Mouse (Mus musculus) layer of hippocampus, postnatal 14 days (tissue): ENCODE results near the gene Tmem135. TPM values are rescaled to one million over a fixed set of nuclear protein-coding genes. Genes with fewer than 3 reads are reported as not detected.
A peak's percentile ranks its signal among the peaks of the same experiment; 100 is the strongest.

Experiments
- DNase-seq, 2 experiments: peaks; one replicate each; pipeline ENCODE4 v3.0.0; 2021 to 2022; ENCODE audit warnings: low spot score in 2 of 2, mixed read lengths in 1 of 2
- microRNA-seq, 2 experiments: library from miRNA; unstranded; fragments of <30 nt; microRNA quantifications; one replicate each; pipeline ENCODE4 v1.2.0; 2021
- total RNA-seq, 2 experiments: library from RNA; stranded (reverse); gene quantifications; 2 replicates each; pipeline ENCODE4 v1.2.3; 2021

The Tmem135 gene
- total RNA-seq, 2 experiments from 2014 or later = 70.3 to 80.9 TPM

- DNase-seq = peak; percentile 32 to 39
These were observed 277.7 kb downstream of the Tmem135 start for GRCm38 (mm10) chr7:89126063-89126882.

DNA sequence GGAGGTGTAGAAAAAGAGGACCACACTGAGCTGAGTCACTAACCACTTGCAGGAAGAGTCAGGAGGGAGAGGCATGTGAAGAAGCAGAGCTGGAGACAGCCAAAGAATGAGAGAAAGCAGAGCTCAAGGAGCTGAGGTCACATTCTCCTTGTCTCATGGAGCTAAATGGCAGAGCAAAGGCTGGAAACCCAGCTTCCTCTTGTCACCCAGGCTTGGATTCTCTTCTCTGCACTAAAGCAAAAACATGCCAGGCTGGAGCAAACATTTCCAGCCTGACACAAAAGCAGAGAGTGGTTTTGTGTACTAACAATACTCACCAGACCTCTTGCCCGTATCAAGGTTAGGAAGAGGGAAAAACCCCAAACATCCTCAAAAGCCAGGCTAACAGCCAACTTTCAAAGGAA is 287.8 kb downstream of the Tmem135 start:
- DNase-seq = no peak

DNA sequence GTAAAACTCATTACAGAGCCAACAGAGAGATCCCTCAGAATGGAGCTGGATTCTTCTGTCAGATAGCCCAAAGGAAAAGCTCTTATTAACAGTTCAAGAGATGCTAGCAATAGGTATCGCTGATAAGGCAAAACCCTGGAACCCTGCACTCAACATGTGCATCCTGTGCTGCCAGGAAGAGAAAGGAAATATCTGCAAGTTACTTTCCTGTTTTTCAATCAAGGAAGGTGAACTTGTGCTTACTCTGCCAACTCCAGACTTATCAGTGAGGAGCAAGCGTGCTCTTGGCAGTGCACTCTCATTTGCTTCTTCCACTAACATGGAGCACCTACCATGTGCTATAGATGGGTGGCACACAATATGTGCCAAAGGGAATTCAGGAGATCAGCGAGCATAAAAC is 288.4 kb downstream of the Tmem135 start:
- DNase-seq = no peak

DNA sequence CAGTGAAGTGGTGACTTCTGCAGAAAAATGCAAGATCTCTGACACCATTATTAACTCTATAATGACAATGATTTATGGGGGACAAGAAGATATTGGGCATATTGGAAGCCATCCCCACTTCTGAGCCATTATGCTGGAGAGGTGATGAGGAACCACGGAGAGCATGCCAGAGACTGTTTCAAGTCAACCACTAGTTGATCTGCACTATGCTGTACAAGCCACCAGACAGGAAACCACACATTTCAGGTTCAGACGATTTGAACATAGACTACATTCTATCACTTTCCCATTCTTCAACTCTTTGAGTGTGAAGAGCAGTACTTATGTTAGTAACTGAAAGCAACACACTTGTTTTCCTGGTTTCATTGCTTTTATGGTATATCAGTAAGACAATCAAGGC is 297.6 kb downstream of the Tmem135 start:
- no peak for DNase-seq

- DNase-seq = no peak
These were observed 304.3 kb downstream of the Tmem135 start for GRCm38 (mm10) chr7:89099756-89100155.

Small RNA genes within 50 kb of the gene (microRNA-seq; reads per million reads assigned to microRNA genes)
- gene Gm22171 (0 reads per million in 2 experiments), gene Gm24659 (0 reads per million in 2 experiments)

Other genes with a start within 250 kb of the Tmem135 start
- gene Fzd4, start 133 bp upstream of the Tmem135 start, total RNA-seq = 10 to 100 TPM in 1 of 2 experiments, 1 to 10 TPM in 1; 8.9 to 11.7 TPM
- gene Prss23, start 123.0 kb upstream of the Tmem135 start, total RNA-seq = 10 to 100 TPM in 1 of 2 experiments, 1 to 10 TPM in 1; 9.3 to 12.3 TPM
- gene Me3, start 228.2 kb upstream of the Tmem135 start, total RNA-seq = 10 to 100 TPM; 82.6 to 89.8 TPM